17 mouse cellular contexts compared by ENCODE assay signal in genomic region chr7:37648671-37649070, GRCm38 (mm10).
DNase-seq lines count a peak whose midpoint lies in the region; ATAC-seq lines count a peak whose summit lies in the region.
"Had no signal": no experiment of that assay in that cellular context is flagged by ENCODE, and none has a peak within 500 bp of the region (broad histone marks: within the 10 kb centered on the region; RNA-seq: fewer than 3 reads in every experiment).

No protein-coding gene starts in this region.

- no peak for DNase-seq in forebrain, embryonic 10.5 days (ENCODE audit: extremely low spot score, low spot score)
- DNase-seq in brain, adult 2 months (ENCODE audit: low read depth, low spot score) = peak; percentile 48
- DNase-seq in lung, postnatal 10 days = no peak
- DNase-seq: adrenal gland, postnatal 25 days; cerebellum, adult 8-10 months; kidney, adult 11 months; layer of hippocampus, postnatal 36 days had no signal

- peaks cover 2% of the 10 kb centered on the region for H3K36me3 ChIP-seq in forebrain, embryonic 13.5 days (ENCODE audit: poor library complexity, severe bottlenecking)
- H3K36me3 ChIP-seq in forebrain, embryonic 10.5 days (replicated peaks) = peaks cover 46% of the 10 kb centered on the region
- no peaks in the 10 kb centered on the region for H3K36me3 ChIP-seq in midbrain, embryonic 12.5 days
- no peaks in the 10 kb centered on the region for H3K36me3 ChIP-seq in midbrain, embryonic 15.5 days (replicated peaks)
- H3K36me3 ChIP-seq: embryonic facial prominence, embryonic 12.5 days; heart, embryonic 10.5 days; hindbrain, embryonic 15.5 days; limb, embryonic 15.5 days; liver, embryonic 15.5 days had no signal

- 0 out of 2 replicates have a peak, but pooled peaks cover 5% of the 10 kb centered on the region for H3K9me3 ChIP-seq in forebrain, embryonic 13.5 days (replicated peaks)
- H3K9me3 ChIP-seq in forebrain, embryonic 10.5 days = peaks cover 2% of the 10 kb centered on the region; the same call in 1 of the 2 replicates
- H3K9me3 ChIP-seq in midbrain, embryonic 12.5 days = no peaks in the 10 kb centered on the region
- H3K9me3 ChIP-seq in midbrain, embryonic 15.5 days = no peaks in the 10 kb centered on the region
- H3K9me3 ChIP-seq: embryonic facial prominence, embryonic 12.5 days; heart, embryonic 10.5 days; hindbrain, embryonic 15.5 days; limb, embryonic 15.5 days had no signal

- H3K9ac ChIP-seq in forebrain, embryonic 13.5 days = no peak overlapping the region
- H3K9ac ChIP-seq in midbrain, embryonic 12.5 days (replicated peaks) = no peak overlapping the region
- H3K9ac ChIP-seq in midbrain, embryonic 15.5 days = no peak overlapping the region
- H3K9ac ChIP-seq: embryonic facial prominence, embryonic 12.5 days; hindbrain, embryonic 15.5 days; limb, embryonic 15.5 days; liver, embryonic 15.5 days had no signal

- H3K4me3 ChIP-seq in forebrain, embryonic 13.5 days = no peak overlapping the region
- no peak overlapping the region for H3K4me3 ChIP-seq in forebrain, embryonic 10.5 days
- no peak overlapping the region for H3K4me3 ChIP-seq in midbrain, embryonic 12.5 days
- no peak overlapping the region for H3K4me3 ChIP-seq in midbrain, embryonic 15.5 days
- H3K4me3 ChIP-seq: embryonic facial prominence, embryonic 12.5 days; erythroblast, embryonic 14.5 days; heart, embryonic 10.5 days; hindbrain, embryonic 15.5 days; limb, embryonic 15.5 days; liver, embryonic 15.5 days had no signal

- 86% methylated on average over 11 of the region's 11 CpGs for WGBS in forebrain, embryonic 13.5 days
- 90% methylated on average over 11 of the region's 11 CpGs for WGBS in forebrain, embryonic 10.5 days
- WGBS in midbrain, embryonic 12.5 days = 90% methylated on average over 11 of the region's 11 CpGs
- 89% methylated on average over 11 of the region's 11 CpGs for whole genome bisulfite sequencing in midbrain, embryonic 15.5 days

- 0 out of 2 replicates have a peak overlapping the region, but pooled peaks have one; percentile 10 for H3K27ac ChIP-seq in forebrain, embryonic 13.5 days
- no peak overlapping the region for H3K27ac ChIP-seq in forebrain, embryonic 10.5 days
- peak overlapping the region; percentile 72; the same call in 1 of the 2 replicates for H3K27ac ChIP-seq in midbrain, embryonic 12.5 days (replicated peaks)
- H3K27ac ChIP-seq in midbrain, embryonic 15.5 days = no peak overlapping the region
- H3K27ac ChIP-seq: embryonic facial prominence, embryonic 12.5 days; heart, embryonic 10.5 days; hindbrain, embryonic 15.5 days; limb, embryonic 15.5 days; liver, embryonic 15.5 days had no signal

- no peak overlapping the region for H3K4me2 ChIP-seq in forebrain, embryonic 13.5 days
- H3K4me2 ChIP-seq in midbrain, embryonic 12.5 days (replicated peaks) = no peak overlapping the region
- no peak overlapping the region for H3K4me2 ChIP-seq in midbrain, embryonic 15.5 days
- H3K4me2 ChIP-seq: embryonic facial prominence, embryonic 12.5 days; hindbrain, embryonic 15.5 days; limb, embryonic 15.5 days; liver, embryonic 15.5 days had no signal

- no peak for ATAC-seq in forebrain, embryonic 13.5 days
- no peak for ATAC-seq in midbrain, embryonic 12.5 days (ENCODE audit: low FRiP score, low read depth)
- ATAC-seq in midbrain, embryonic 15.5 days (replicated peaks) = no peak
- peak; percentile 39 for ATAC-seq in megakaryocyte progenitor cell, adult 5-6 weeks (replicated peaks; ENCODE audit: poor library complexity)

- H3K27me3 ChIP-seq in forebrain, embryonic 13.5 days = no peaks in the 10 kb centered on the region
- no peaks in the 10 kb centered on the region for H3K27me3 ChIP-seq in forebrain, embryonic 10.5 days (ENCODE audit: poor library complexity, severe bottlenecking)
- H3K27me3 ChIP-seq in midbrain, embryonic 12.5 days = no peaks in the 10 kb centered on the region
- H3K27me3 ChIP-seq in midbrain, embryonic 15.5 days (replicated peaks) = no peaks in the 10 kb centered on the region
- H3K27me3 ChIP-seq: embryonic facial prominence, embryonic 12.5 days; hindbrain, embryonic 15.5 days; limb, embryonic 15.5 days; liver, embryonic 15.5 days had no signal

- peaks cover 43% of the 10 kb centered on the region for H3K4me1 ChIP-seq in forebrain, embryonic 13.5 days
- H3K4me1 ChIP-seq in forebrain, embryonic 10.5 days = peaks cover 20% of the 10 kb centered on the region
- peaks cover 24% of the 10 kb centered on the region for H3K4me1 ChIP-seq in midbrain, embryonic 12.5 days
- H3K4me1 ChIP-seq in midbrain, embryonic 15.5 days = peaks cover 23% of the 10 kb centered on the region
- H3K4me1 ChIP-seq: embryonic facial prominence, embryonic 12.5 days; limb, embryonic 15.5 days; liver, embryonic 15.5 days had no signal

Comparison
In these comparisons a context has a peak if more than half of its experiments do, and no peak if none do; other contexts are left out.
1. H3K27ac ChIP-seq: peak in forebrain, embryonic 13.5 days (single experiment) and midbrain, embryonic 12.5 days (single experiment); none in forebrain, embryonic 10.5 days (single experiment) and midbrain, embryonic 15.5 days (single experiment).